Mouse (Mus musculus) MEL (cell line): Measurements from ENCODE around the gene Plch1.

Experiments used
- CTCF ChIP-seq, 3 experiments: IDR thresholded peaks in 2 of 3; conservative IDR thresholded peaks in 1 of 3; 2 replicates each; pipeline ENCODE4 v1.5.1; 2011 to 2012; ENCODE audit warnings: low read length in 3 of 3, low read depth in 2 of 3, mild to moderate bottlenecking in 2 of 3, improper control_type of control experiment in 1 of 3, inconsistent platforms in 1 of 3, mixed read lengths in 1 of 3, moderate library complexity in 1 of 3; ENCODE audit not compliant: control insufficient read depth in 1 of 3, insufficient read depth in 1 of 3, poor library complexity in 1 of 3, severe bottlenecking in 1 of 3
- ETS1 ChIP-seq: IDR thresholded peaks from 2 replicates; pipeline ENCODE4 v1.6.1; 2012; ENCODE audit warnings: low read depth, mild to moderate bottlenecking, inconsistent platforms, low read length, improper control_type of control experiment, moderate library complexity
- MAFK ChIP-seq: IDR thresholded peaks from 2 replicates; pipeline ENCODE4 v1.6.1; 2011; ENCODE audit warnings: low read depth, mild to moderate bottlenecking, low read length, improper control_type of control experiment, borderline replicate concordance
- MAX ChIP-seq: IDR thresholded peaks from 2 replicates; pipeline ENCODE4 v1.6.1; 2011; ENCODE audit warnings: low read length, improper control_type of control experiment
- POLR2A ChIP-seq, 2 experiments: IDR thresholded peaks; 2 replicates each; pipeline ENCODE4 v1.6.1; 2011 to 2012; ENCODE audit warnings: low read length in 2 of 2, mild to moderate bottlenecking in 2 of 2, control low read depth in 1 of 2, improper control_type of control experiment in 1 of 2, low read depth in 1 of 2, moderate library complexity in 1 of 2; ENCODE audit not compliant: control insufficient read depth in 1 of 2, insufficient read depth in 1 of 2, poor library complexity in 1 of 2
- ZC3H11A ChIP-seq: IDR thresholded peaks from 2 replicates; pipeline ENCODE4 v1.6.1; 2012; ENCODE audit warnings: low read depth, mild to moderate bottlenecking, inconsistent platforms, low read length, improper control_type of control experiment

GRCm38 (mm10) chr3:63836937-63837632, 62.2 kb downstream of the Plch1 start:
- TF ChIP-seq CTCF (IDR thresholded peaks at IDR 0.05 in 2 of 3, conservative IDR thresholded peaks at IDR 0.05 in 1 of 3; ENCODE audit: control insufficient read depth in 1 of 3, insufficient read depth in 1 of 3, low read depth in 2 of 3, low read length in 3 of 3, poor library complexity in 1 of 3, severe bottlenecking in 1 of 3) (no peak), POLR2A (IDR thresholded peaks at IDR 0.05; ENCODE audit: control insufficient read depth in 1 of 2, insufficient read depth in 1 of 2, low read depth in 1 of 2, low read length in 2 of 2, poor library complexity in 1 of 2) (no peak), MAX (no peak), ZC3H11A (no peak), MAFK (no peak), ETS1 (no peak)
